Mouse (Mus musculus): ENCODE results near the gene Rbfox3.

- TF ChIP-seq CTCF (IDR thresholded peaks at IDR 0.05; ENCODE audit: low read depth) (no peak), EP300 (IDR thresholded peaks at IDR 0.05; ENCODE audit: low read depth) (no peak)
Observed at GRCm38 (mm10) chr11:118726430-118726829, 185.0 kb downstream of the Rbfox3 start.

All from liver, embryonic 14.5 days (tissue).